Mouse (Mus musculus) ES-Bruce4 (cell line): Measurements from ENCODE around the gene Med6. TPM values are rescaled to one million over a fixed set of nuclear protein-coding genes. Genes with fewer than 3 reads are reported as not detected.

ENCODE experiments used
- H3K27ac ChIP-seq: 2 replicates; pipeline ENCODE4 v1.5.1; 2012; ENCODE audit warnings: low read length, inconsistent platforms; ENCODE audit not compliant: insufficient read depth
- H3K27me3 ChIP-seq: 2 replicates; pipeline ENCODE4 v1.6.1; 2012; ENCODE audit warnings: mild to moderate bottlenecking, low read length, inconsistent platforms; ENCODE audit not compliant: control insufficient read depth, poor library complexity, insufficient read depth, severe bottlenecking
- H3K36me3 ChIP-seq: 2 replicates; pipeline ENCODE4 v1.6.1; 2012; ENCODE audit warnings: inconsistent platforms, mild to moderate bottlenecking, low read length, moderate library complexity; ENCODE audit not compliant: control insufficient read depth, poor library complexity, insufficient read depth, severe bottlenecking
- H3K4me1 ChIP-seq: one replicate; pipeline ENCODE4 v1.8.1; 2011; ENCODE audit warnings: low read length; ENCODE audit not compliant: control insufficient read depth, insufficient read depth
- H3K4me3 ChIP-seq: 2 replicates; pipeline ENCODE4 v1.5.1; 2011; ENCODE audit warnings: low read depth, mild to moderate bottlenecking, low read length
- H3K9ac ChIP-seq: 2 replicates; pipeline ENCODE4 v1.6.1; 2012; ENCODE audit warnings: low read depth, mild to moderate bottlenecking, inconsistent platforms; ENCODE audit not compliant: poor library complexity, severe bottlenecking
- H3K9me3 ChIP-seq: replicated peaks from 2 replicates; pipeline ENCODE4 v1.6.1; 2012; ENCODE audit warnings: mild to moderate bottlenecking, low read length, inconsistent platforms; ENCODE audit not compliant: control insufficient read depth, poor library complexity, insufficient read depth, severe bottlenecking
- CTCF ChIP-seq: IDR thresholded peaks from one replicate; pipeline ENCODE4 v1.8.1; 2011; ENCODE audit warnings: low read depth, low read length
- EP300 ChIP-seq: IDR thresholded peaks from 2 replicates; pipeline ENCODE4 v1.6.1; 2011; ENCODE audit warnings: low read depth, low read length; ENCODE audit not compliant: insufficient read depth
- POLR2A ChIP-seq: IDR thresholded peaks from one replicate; pipeline ENCODE4 v1.8.1; 2011; ENCODE audit warnings: low read length; ENCODE audit not compliant: insufficient read depth
- polyA plus RNA-seq: library from polyadenylated mRNA; stranded (reverse); fragments of >200 nt; gene quantifications from 2 replicates; pipeline ENCODE4 v1.2.4, GENCODE M21; 2011; ENCODE audit warnings: low read depth; ENCODE audit not compliant: missing spikeins, insufficient read depth, insufficient read length

Med6 gene
- polyA plus RNA-seq, 1 experiment = 74.4 TPM

DNA sequence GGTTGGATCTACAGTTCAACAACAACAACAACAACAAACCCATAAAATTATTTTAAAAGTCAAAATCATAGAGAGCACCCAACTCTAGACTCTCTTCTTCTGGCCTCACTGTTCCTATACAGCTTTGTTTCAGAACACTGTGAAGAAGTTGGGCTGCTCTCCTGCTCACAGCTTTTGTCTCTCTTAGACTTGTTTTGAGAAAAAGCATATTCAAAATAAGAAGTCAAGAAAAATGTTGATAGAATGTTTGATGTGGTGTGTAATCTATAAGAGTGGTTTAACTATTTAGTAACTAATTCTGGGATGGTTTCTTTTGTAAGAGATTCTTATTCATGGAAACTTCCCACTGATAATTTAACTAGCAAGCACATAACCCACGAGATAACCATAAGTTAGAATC lies 26.4 kb downstream of the Med6 start, which contains the start of gene Adam21:
Adam21 (minus strand) TSS at position 101 of the 400 bp plus-strand sequence.
- H3K4me3 ChIP-seq = no peak within 1 kb of the TSS
- peaks cover 2% of the 10 kb centered on the region for H3K36me3 ChIP-seq
- H3K9me3 ChIP-seq = peaks cover 17% of the 10 kb centered on the region
- no peak within 1 kb of the TSS for H3K27ac ChIP-seq
- TF ChIP-seq EP300 (no peak), CTCF (no peak), POLR2A (no peak)
- no peaks in the 10 kb centered on the region for H3K4me1 ChIP-seq
- H3K9ac ChIP-seq = no peak within 1 kb of the TSS
- no peaks in the 10 kb centered on the region for H3K27me3 ChIP-seq

DNA sequence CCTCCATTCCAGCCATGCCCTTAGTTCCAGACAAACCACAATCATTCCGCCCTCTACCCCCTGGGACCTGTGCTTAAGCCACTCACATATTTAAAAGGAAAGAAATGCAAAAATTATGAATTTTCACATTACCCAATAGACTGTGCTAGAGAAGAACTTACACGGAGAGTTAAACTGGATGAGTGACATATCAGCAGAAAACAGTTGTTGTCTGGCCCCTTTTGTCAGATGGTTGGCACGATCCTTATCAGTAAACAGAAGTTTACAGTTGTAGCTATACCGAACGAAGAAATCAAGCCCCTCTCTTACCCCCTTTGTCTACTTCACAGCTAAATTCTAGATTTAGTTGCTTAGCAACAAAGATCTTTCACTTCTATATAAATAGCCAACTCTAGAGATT lies 26.9 kb downstream of the Med6 start:
- no peak for TF ChIP-seq CTCF
- no peak for TF ChIP-seq EP300
- no peak for TF ChIP-seq POLR2A
- H3K36me3 ChIP-seq = peaks cover 2% of the 10 kb centered on the region

GRCm38 (mm10) chr12:81564173-81564572 lies 30.6 kb downstream of the Med6 start:
- no peaks in the 10 kb centered on the region for H3K36me3 ChIP-seq
- no peaks in the 10 kb centered on the region for H3K27me3 ChIP-seq
- TF ChIP-seq POLR2A (no peak), CTCF (no peak), EP300 (no peak)
- H3K4me1 ChIP-seq = no peaks in the 10 kb centered on the region
- no peak overlapping the region for H3K27ac ChIP-seq
- no peak overlapping the region for H3K4me3 ChIP-seq
- no peak overlapping the region for H3K9ac ChIP-seq
- H3K9me3 ChIP-seq = peaks cover 10% of the 10 kb centered on the region

More for the DNA sequence above, 26.9 kb downstream of the Med6 start:
- Histone ChIP-seq H3K27ac (no peak overlapping the region), H3K4me1 (no peaks in the 10 kb centered on the region), H3K27me3 (no peaks in the 10 kb centered on the region), H3K4me3 (no peak overlapping the region), H3K9me3 (peaks cover 17% of the 10 kb centered on the region), H3K9ac (no peak overlapping the region)

DNA sequence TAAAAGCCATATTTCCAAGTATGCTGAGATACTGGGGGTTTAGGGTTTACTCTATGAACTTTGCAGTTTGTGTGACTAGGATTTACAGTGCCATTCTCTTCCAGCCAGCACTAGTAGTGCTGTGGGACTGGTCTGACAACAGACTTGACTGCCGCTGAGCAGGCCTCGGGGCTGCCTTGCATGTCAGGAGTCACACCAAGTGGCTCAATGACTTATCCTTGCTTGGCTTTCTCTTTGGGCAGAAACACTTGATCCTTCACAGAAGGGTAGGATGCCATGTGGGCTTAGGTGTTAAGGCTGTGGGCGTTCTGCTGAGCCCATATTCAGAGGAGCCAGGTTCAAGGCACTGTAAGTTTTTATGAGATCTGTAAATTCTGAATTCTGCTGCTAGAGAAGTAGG lies 45.5 kb downstream of the Med6 start:
- no peak overlapping the region for H3K9ac ChIP-seq
- TF ChIP-seq EP300 (no peak), CTCF (no peak), POLR2A (no peak)
- no peaks in the 10 kb centered on the region for H3K27me3 ChIP-seq
- H3K4me1 ChIP-seq = no peaks in the 10 kb centered on the region
- H3K9me3 ChIP-seq = no peaks in the 10 kb centered on the region
- H3K4me3 ChIP-seq = no peak overlapping the region
- no peak overlapping the region for H3K27ac ChIP-seq
- no peaks in the 10 kb centered on the region for H3K36me3 ChIP-seq

GRCm38 (mm10) chr12:81547163-81547562 lies 47.6 kb downstream of the Med6 start:
- no peak overlapping the region for H3K9ac ChIP-seq
- H3K9me3 ChIP-seq = no peaks in the 10 kb centered on the region
- H3K36me3 ChIP-seq = no peaks in the 10 kb centered on the region
- TF ChIP-seq POLR2A (no peak), EP300 (no peak), CTCF (no peak)
- no peak overlapping the region for H3K4me3 ChIP-seq
- H3K4me1 ChIP-seq = no peaks in the 10 kb centered on the region
- H3K27me3 ChIP-seq = no peaks in the 10 kb centered on the region
- no peak overlapping the region for H3K27ac ChIP-seq

DNA sequence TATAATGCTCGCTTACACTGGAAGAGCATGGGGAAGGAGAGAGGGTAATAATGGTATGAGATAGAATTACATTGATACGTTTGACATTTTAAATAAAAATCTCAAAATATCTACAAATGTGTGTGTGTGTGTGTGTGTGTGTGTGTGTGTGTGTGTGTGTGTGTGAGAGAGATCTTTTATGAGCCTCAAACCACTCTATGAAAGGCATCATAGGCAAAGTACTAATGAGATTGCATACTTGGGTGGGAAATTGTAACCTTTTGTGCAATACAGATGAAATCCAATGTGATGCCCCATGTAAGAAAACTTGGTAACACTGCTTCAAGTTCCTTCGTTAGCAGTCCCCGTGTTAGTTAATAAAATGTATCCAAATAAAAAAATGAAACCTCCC lies 61.8 kb downstream of the Med6 start:
- Histone ChIP-seq H3K36me3 (no peaks in the 10 kb centered on the region), H3K9ac (peak overlapping the region; percentile 23; the same call in 1 of the 2 replicates), H3K27ac (no peak overlapping the region), H3K4me3 (peak overlapping the region; percentile 83), H3K4me1 (no peaks in the 10 kb centered on the region), H3K27me3 (no peaks in the 10 kb centered on the region), H3K9me3 (no peaks in the 10 kb centered on the region)
- TF ChIP-seq EP300 = no peak
- TF ChIP-seq POLR2A = no peak
- no peak for TF ChIP-seq CTCF
